Mouse (Mus musculus): ENCODE measurements at regions not wholly inside any gene's neighbourhood (a gene's known extent, or its start where the extent isn't known, plus 50 kb on each side); places are given as distances from the start of the nearest gene placed in this dataset.
"Not testable (repeated sequence)": the region's sequence is repeated elsewhere in the genome, so short reads cannot be mapped to it uniquely, and the experiment has no call there.

GRCm38 (mm10) chr5:39191153-39191552 is 314.5 kb upstream of the Clnk start:
- H3K4me3 ChIP-seq (replicated peaks in 1 of 3; ENCODE audit: low read depth in 2 of 3, low read length in 2 of 3, poor library complexity in 1 of 3); H3K4me1 ChIP-seq (ENCODE audit: control insufficient read depth in 1 of 2, insufficient read depth in 2 of 2); in situ Hi-C loops (cut with MboI; ENCODE audit: low pct_ligation_motif_present, low pct_unique_long_range_greater_than_20kb, low sequenced_read_pairs); H3K9me3 ChIP-seq (replicated peaks; ENCODE audit: low read length); dilution Hi-C loops (cut with MboI; ENCODE audit: extremely low pct_ligation_motif_present, extremely low pct_unique_long_range_greater_than_20kb, low sequenced_read_pairs); H3K27ac ChIP-seq (ENCODE audit: insufficient read depth, low read depth); DNase-seq (ENCODE audit: extremely low read depth); H3K9ac ChIP-seq (ENCODE audit: insufficient read depth, low read depth); H3K79me2 ChIP-seq (replicated peaks; ENCODE audit: control insufficient read depth, extremely low read depth, insufficient read depth, poor library complexity, severe bottlenecking); H3K36me3 ChIP-seq (replicated peaks in 1 of 2; ENCODE audit: control insufficient read depth in 1 of 2, insufficient read depth in 1 of 2, low read length in 1 of 2); H3K27me3 ChIP-seq (replicated peaks); H3K4me2 ChIP-seq (ENCODE audit: insufficient read depth, low read depth, poor library complexity, severe bottlenecking): not testable (repeated sequence)

DNA sequence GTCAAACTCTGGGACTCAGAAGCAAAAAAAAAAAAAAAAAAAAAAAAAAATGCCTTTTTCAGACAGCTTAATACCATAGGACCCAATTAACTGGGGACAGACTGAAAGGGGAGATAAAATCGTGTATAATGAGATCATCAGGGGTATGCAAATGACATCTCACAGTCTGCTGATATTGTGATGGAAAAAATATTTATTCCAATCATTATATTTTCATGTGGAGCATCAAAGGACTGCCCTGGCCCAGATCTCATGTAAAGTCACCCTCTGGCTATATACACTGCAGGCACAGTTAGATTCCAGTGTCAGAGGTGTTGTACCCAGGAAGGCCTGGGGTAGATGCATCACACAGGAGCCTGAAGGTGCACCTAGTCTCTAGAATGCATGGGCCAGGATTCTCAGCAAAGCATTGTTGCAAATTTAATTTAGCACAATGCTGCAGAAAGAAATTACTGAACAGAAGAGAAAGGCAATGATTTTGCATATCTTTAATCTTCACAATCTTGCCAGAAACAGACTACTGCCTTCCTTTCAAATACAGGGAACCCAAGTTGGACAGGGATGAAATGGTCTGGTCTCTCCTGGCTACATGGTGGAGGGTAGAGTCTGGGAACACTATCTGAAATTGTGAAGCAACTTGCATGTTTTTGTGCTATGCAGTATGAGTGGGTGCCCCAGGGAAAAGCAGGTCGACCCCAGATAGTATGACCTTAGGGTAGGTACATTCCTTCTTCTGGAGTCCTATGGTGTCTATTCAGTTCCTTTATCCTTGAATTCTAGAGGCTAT is 305.2 kb upstream of the Clnk start:
- Histone ChIP-seq H3K4me1 (ENCODE audit: control insufficient read depth in 1 of 2, insufficient read depth in 2 of 2) (no peaks in the 10 kb centered on the region), H3K36me3 (replicated peaks in 1 of 2; ENCODE audit: control insufficient read depth in 1 of 2, insufficient read depth in 1 of 2, low read length in 1 of 2) (no peaks in the 10 kb centered on the region), H3K4me3 (replicated peaks in 1 of 3; ENCODE audit: low read depth in 2 of 3, low read length in 2 of 3, poor library complexity in 1 of 3) (no peak overlapping the region), H3K27ac (ENCODE audit: insufficient read depth, low read depth) (no peak overlapping the region), H3K9me3 (replicated peaks; ENCODE audit: low read length) (no peaks in the 10 kb centered on the region), H3K79me2 (replicated peaks; ENCODE audit: control insufficient read depth, extremely low read depth, insufficient read depth, poor library complexity, severe bottlenecking) (no peaks in the 10 kb centered on the region), H3K27me3 (replicated peaks) (no peaks in the 10 kb centered on the region), H3K4me2 (ENCODE audit: insufficient read depth, low read depth, poor library complexity, severe bottlenecking) (no peak overlapping the region), H3K9ac (ENCODE audit: insufficient read depth, low read depth) (no peak overlapping the region)
- dilution Hi-C loops (cut with MboI; ENCODE audit: extremely low pct_ligation_motif_present, extremely low pct_unique_long_range_greater_than_20kb, low sequenced_read_pairs) (no loop called here), in situ Hi-C loops (cut with MboI; ENCODE audit: low pct_ligation_motif_present, low pct_unique_long_range_greater_than_20kb, low sequenced_read_pairs) (no loop called here)
- TF ChIP-seq POLR2A (IDR thresholded peaks at IDR 0.05; ENCODE audit: low read depth, low read length) (no peak), E2F4 (IDR thresholded peaks at IDR 0.05; ENCODE audit: insufficient replicate concordance, low read depth, low read length) (no peak)
- DNase-seq (ENCODE audit: extremely low read depth) = no peak

GRCm38 (mm10) chr5:39181028-39181427 is 304.4 kb upstream of the Clnk start:
- TF ChIP-seq ZC3H11A (IDR thresholded peaks at IDR 0.05; ENCODE audit: low read depth, low read length) (no peak), MEF2A (IDR thresholded peaks at IDR 0.05; ENCODE audit: borderline replicate concordance, low read depth, low read length) (no peak), PAX5 (IDR thresholded peaks at IDR 0.05; ENCODE audit: low read length) (no peak), E2F4 (IDR thresholded peaks at IDR 0.05; ENCODE audit: insufficient replicate concordance, low read depth, low read length) (no peak), JUND (conservative IDR thresholded peaks at IDR 0.05; ENCODE audit: low read depth, low read length) (no peak)
- no peak overlapping the region for H3K4me3 ChIP-seq (replicated peaks in 1 of 3; ENCODE audit: low read depth in 2 of 3, low read length in 2 of 3, poor library complexity in 1 of 3)
- no peaks in the 10 kb centered on the region for H3K9me3 ChIP-seq (replicated peaks; ENCODE audit: low read length)
- H3K27me3 ChIP-seq (replicated peaks) = no peaks in the 10 kb centered on the region
- H3K79me2 ChIP-seq (replicated peaks; ENCODE audit: control insufficient read depth, extremely low read depth, insufficient read depth, poor library complexity, severe bottlenecking) = no peaks in the 10 kb centered on the region
- in situ Hi-C loops (cut with MboI; ENCODE audit: low pct_ligation_motif_present, low pct_unique_long_range_greater_than_20kb, low sequenced_read_pairs) (no loop called here), dilution Hi-C loops (cut with MboI; ENCODE audit: extremely low pct_ligation_motif_present, extremely low pct_unique_long_range_greater_than_20kb, low sequenced_read_pairs) (no loop called here)
- H3K36me3 ChIP-seq (replicated peaks in 1 of 2; ENCODE audit: control insufficient read depth in 1 of 2, insufficient read depth in 1 of 2, low read length in 1 of 2) = no peaks in the 10 kb centered on the region
- no peaks in the 10 kb centered on the region for H3K4me1 ChIP-seq (ENCODE audit: control insufficient read depth in 1 of 2, insufficient read depth in 2 of 2)
- H3K9ac ChIP-seq (ENCODE audit: insufficient read depth, low read depth) = no peak overlapping the region
- H3K27ac ChIP-seq (ENCODE audit: insufficient read depth, low read depth) = no peak overlapping the region
- no peak overlapping the region for H3K4me2 ChIP-seq (ENCODE audit: insufficient read depth, low read depth, poor library complexity, severe bottlenecking)
- no peak for DNase-seq (ENCODE audit: extremely low read depth)

DNA sequence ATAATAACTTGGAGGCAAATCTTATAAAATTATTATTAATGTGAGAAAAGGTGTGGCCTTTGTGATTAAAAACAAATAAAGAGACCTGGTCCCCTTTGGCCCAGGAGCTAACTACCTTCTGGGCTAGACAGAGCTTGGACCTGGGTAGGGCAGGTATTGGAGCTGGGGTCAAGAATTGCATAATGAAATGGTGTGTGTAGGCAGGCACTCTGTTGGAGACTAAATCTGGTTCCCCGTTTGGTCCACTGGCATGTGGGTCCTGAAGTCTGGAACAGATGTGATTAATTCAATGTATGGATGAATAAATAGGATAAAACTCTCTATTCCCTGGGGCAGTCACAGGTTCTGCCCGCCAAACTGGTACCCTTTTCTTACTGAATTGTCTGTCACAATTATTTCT is 301.3 kb upstream of the Clnk start:
- Histone ChIP-seq H3K27ac (ENCODE audit: insufficient read depth, low read depth) (no peak overlapping the region), H3K9me3 (replicated peaks; ENCODE audit: low read length) (no peaks in the 10 kb centered on the region), H3K4me1 (ENCODE audit: control insufficient read depth in 1 of 2, insufficient read depth in 2 of 2) (no peaks in the 10 kb centered on the region), H3K9ac (ENCODE audit: insufficient read depth, low read depth) (no peak overlapping the region), H3K27me3 (replicated peaks) (no peaks in the 10 kb centered on the region), H3K36me3 (replicated peaks in 1 of 2; ENCODE audit: control insufficient read depth in 1 of 2, insufficient read depth in 1 of 2, low read length in 1 of 2) (no peaks in the 10 kb centered on the region), H3K79me2 (replicated peaks; ENCODE audit: control insufficient read depth, extremely low read depth, insufficient read depth, poor library complexity, severe bottlenecking) (no peaks in the 10 kb centered on the region), H3K4me3 (replicated peaks in 1 of 3; ENCODE audit: low read depth in 2 of 3, low read length in 2 of 3, poor library complexity in 1 of 3) (no peak overlapping the region), H3K4me2 (ENCODE audit: insufficient read depth, low read depth, poor library complexity, severe bottlenecking) (no peak overlapping the region)
- dilution Hi-C loops (cut with MboI; ENCODE audit: extremely low pct_ligation_motif_present, extremely low pct_unique_long_range_greater_than_20kb, low sequenced_read_pairs) = no loop called here
- in situ Hi-C loops (cut with MboI; ENCODE audit: low pct_ligation_motif_present, low pct_unique_long_range_greater_than_20kb, low sequenced_read_pairs) = no loop called here
- DNase-seq (ENCODE audit: extremely low read depth) = no peak
- TF ChIP-seq MAX (IDR thresholded peaks at IDR 0.05; ENCODE audit: low read length) (no peak), ZNF384 (IDR thresholded peaks at IDR 0.05; ENCODE audit: low read depth, low read length) (no peak), MAFK (IDR thresholded peaks at IDR 0.05; ENCODE audit: insufficient replicate concordance, low read length) (no peak)
